Mouse (Mus musculus): Measurements from ENCODE around the gene Eln. TPM values are rescaled to one million over a fixed set of nuclear protein-coding genes. Genes with fewer than 3 reads are reported as not detected.

Eln gene
- polyA plus RNA-seq, 1 experiment from 2014 or later: 3.4 TPM

Other genes with a start within 250 kb of the Eln start
- 18.2 and 19.3 TPM in 2 replicates for gene Clip2, start 194.9 kb downstream of the Eln start, polyA plus RNA-seq (2014; fragmentation: Nextera tagmentation; extraction: Ambion mirVana)
- 0.11 and 0.24 TPM in 2 replicates for gene Syna, start 187.2 kb downstream of the Eln start, polyA plus RNA-seq (2014; fragmentation: Nextera tagmentation; extraction: Ambion mirVana)
- 165 and 191 TPM in 2 replicates for gene Rfc2, start 166.0 kb downstream of the Eln start, polyA plus RNA-seq (2014; fragmentation: Nextera tagmentation; extraction: Ambion mirVana)
- 1.5 and 2.7 TPM in 2 replicates for gene Lat2, start 132.3 kb downstream of the Eln start, polyA plus RNA-seq (2014; fragmentation: Nextera tagmentation; extraction: Ambion mirVana)
- gene Eif4h, start 107.8 kb downstream of the Eln start, polyA plus RNA-seq (2014; fragmentation: Nextera tagmentation; extraction: Ambion mirVana): 357 and 372 TPM in 2 replicates
- 22.3 and 39.4 TPM in 2 replicates for gene Limk1, start 58.7 kb downstream of the Eln start, polyA plus RNA-seq (2014; fragmentation: Nextera tagmentation; extraction: Ambion mirVana)
- not detected in 2 replicates for gene Tmem270, start 159.4 kb upstream of the Eln start, polyA plus RNA-seq (2014; fragmentation: Nextera tagmentation; extraction: Ambion mirVana)
- gene Cldn13, start 168.2 kb upstream of the Eln start, polyA plus RNA-seq (2014; fragmentation: Nextera tagmentation; extraction: Ambion mirVana): not detected in 2 replicates
- 6.0 and 6.3 TPM in 2 replicates for gene Mettl27, start 185.0 kb upstream of the Eln start, polyA plus RNA-seq (2014; fragmentation: Nextera tagmentation; extraction: Ambion mirVana)
- gene Cldn4, start 199.6 kb upstream of the Eln start, polyA plus RNA-seq (2014; fragmentation: Nextera tagmentation; extraction: Ambion mirVana): not detected in 2 replicates
- 0.81 and 1.3 TPM in 2 replicates for gene Cldn3, start 238.9 kb upstream of the Eln start, polyA plus RNA-seq (2014; fragmentation: Nextera tagmentation; extraction: Ambion mirVana)